Mouse (Mus musculus) midbrain, postnatal 0 days (tissue): ENCODE measurements around the gene Lamc2. TPM values are rescaled to one million over a fixed set of nuclear protein-coding genes. Genes with fewer than 3 reads are reported as not detected.

ENCODE experiments used
- ATAC-seq: fragments of 200-750 bp; cut with Nextera tagmentation; 2 replicates; pipeline ENCODE4 v1.8.0; 2017; ENCODE audit warnings: moderate number of reproducible peaks, mild to moderate bottlenecking, moderate TSS enrichment, moderate library complexity; ENCODE audit not compliant: low FRiP score
- DNase-seq: peaks from one replicate; pipeline ENCODE4 v3.0.0-alpha.2; 2015; ENCODE audit warnings: low spot score
- H3K27ac ChIP-seq: fragments of 300-500 bp; sonication (generic); 2 replicates; pipeline ENCODE4 v1.5.1; 2014; ENCODE audit warnings: low read depth, mild to moderate bottlenecking, low read length, mixed read lengths
- H3K27me3 ChIP-seq: fragments of 300-500 bp; sonication (generic); 2 replicates; pipeline ENCODE4 v1.6.1; 2014; ENCODE audit warnings: low read length, control low read depth, mixed read lengths; ENCODE audit not compliant: insufficient read depth
- H3K36me3 ChIP-seq: fragments of 300-500 bp; sonication (generic); 2 replicates; pipeline ENCODE4 v1.6.1; 2014; ENCODE audit warnings: low read length, control low read depth, mixed read lengths; ENCODE audit not compliant: insufficient read depth
- H3K4me1 ChIP-seq: fragments of 300-500 bp; sonication (generic); 2 replicates; pipeline ENCODE4 v1.6.1; 2014; ENCODE audit warnings: mild to moderate bottlenecking, control low read depth, antibody characterized with exemption, low read length, mixed read lengths; ENCODE audit not compliant: insufficient read depth
- H3K4me2 ChIP-seq: fragments of 300-500 bp; sonication (generic); 2 replicates; pipeline ENCODE4 v1.6.1; 2014; ENCODE audit warnings: low read depth, mild to moderate bottlenecking, low read length, mixed read lengths; ENCODE audit not compliant: poor library complexity, severe bottlenecking
- H3K4me3 ChIP-seq: fragments of 300-500 bp; sonication (generic); 2 replicates; pipeline ENCODE4 v1.5.1; 2014; ENCODE audit warnings: low read depth, mild to moderate bottlenecking, low read length, moderate library complexity
- H3K9ac ChIP-seq: fragments of 300-500 bp; sonication (generic); replicated peaks from 2 replicates; pipeline ENCODE4 v1.6.1; 2014; ENCODE audit warnings: mild to moderate bottlenecking, low read length, moderate library complexity, mixed read lengths; ENCODE audit not compliant: poor library complexity, severe bottlenecking
- H3K9me3 ChIP-seq: fragments of 300-500 bp; sonication (generic); 2 replicates; pipeline ENCODE4 v1.6.1; 2016; ENCODE audit warnings: low read length, control low read depth
- CTCF ChIP-seq: IDR thresholded peaks from 2 replicates; pipeline ENCODE4 v1.5.1; 2016; ENCODE audit warnings: antibody characterized with exemption, mild to moderate bottlenecking
- WGBS: fragments of 180-500 bp; shearing (Covaris S2); extraction: QIAGEN DNeasy Blood & Tissue Kit; methylation state at CpG from one replicate; pipeline ENCODE4 v1.1.7; 2014; 5-methylcytosine and 5-hydroxymethylcytosine counted together
- polyA plus RNA-seq: library from polyadenylated mRNA; unstranded; fragments of >200 nt; fragmentation: Nextera tagmentation; extraction: Ambion mirVana; gene quantifications from 2 replicates; pipeline ENCODE4 v1.2.1, GENCODE M21; 2015
- total RNA-seq: library from RNA; depleted of rRNA; stranded (reverse); fragments of >200 nt; gene quantifications from 2 replicates; pipeline ENCODE4 v1.2.3, GENCODE M21; 2014

The Lamc2 gene
- total and polyA plus RNA-seq, 2 experiments from 2014 or later = 5.0 to 7.6 TPM

GRCm38 (mm10) chr1:153129992-153130713, 56.1 kb downstream of the Lamc2 start:
- DNase-seq (no peak), ATAC-seq (no peak)
- Histone ChIP-seq H3K4me1 (no peaks in the 10 kb centered on the region), H3K4me2 (no peak overlapping the region), H3K27ac (no peak overlapping the region), H3K9me3 (no peaks in the 10 kb centered on the region), H3K4me3 (no peak overlapping the region), H3K27me3 (no peaks in the 10 kb centered on the region), H3K9ac (no peak overlapping the region), H3K36me3 (no peaks in the 10 kb centered on the region)
- 88% methylated on average over 11 of the region's 11 CpGs for WGBS
- no peak for TF ChIP-seq CTCF

GRCm38 (mm10) chr1:153128780-153129179, 57.5 kb downstream of the Lamc2 start:
- Histone ChIP-seq H3K4me1 (no peaks in the 10 kb centered on the region), H3K9me3 (no peaks in the 10 kb centered on the region), H3K9ac (no peak overlapping the region), H3K36me3 (no peaks in the 10 kb centered on the region), H3K4me2 (no peak overlapping the region), H3K4me3 (no peak overlapping the region), H3K27me3 (no peaks in the 10 kb centered on the region), H3K27ac (no peak overlapping the region)
- 86% methylated on average over 8 of the region's 8 CpGs for WGBS
- TF ChIP-seq CTCF = no peak
- DNase-seq (no peak), ATAC-seq (no peak)

DNA sequence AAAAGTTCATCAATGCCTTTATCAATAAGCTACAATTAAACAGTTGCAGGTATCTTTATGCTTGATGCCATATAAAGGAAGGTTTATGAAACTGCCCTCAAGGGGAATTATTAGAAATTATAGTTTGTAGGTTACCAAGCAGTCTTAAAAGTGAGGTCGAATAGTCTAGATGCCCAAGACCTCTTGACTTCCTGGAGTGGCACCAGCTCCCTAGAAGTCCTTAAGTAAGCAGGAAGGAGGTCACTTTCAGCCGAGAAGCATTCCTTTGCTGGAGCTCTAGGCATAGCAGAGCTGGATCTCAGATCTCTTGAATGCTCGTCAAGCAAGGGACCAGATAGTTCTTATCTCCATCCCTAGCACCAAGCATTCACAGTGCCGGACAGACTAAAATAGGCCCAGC, 58.6 kb downstream of the Lamc2 start:
- ATAC-seq (no peak), DNase-seq (no peak)
- Histone ChIP-seq H3K4me2 (no peak overlapping the region), H3K4me3 (no peak overlapping the region), H3K36me3 (no peaks in the 10 kb centered on the region), H3K4me1 (no peaks in the 10 kb centered on the region), H3K9ac (no peak overlapping the region), H3K27ac (no peak overlapping the region), H3K9me3 (no peaks in the 10 kb centered on the region), H3K27me3 (no peaks in the 10 kb centered on the region)
- 83% methylated on average over 4 of the region's 4 CpGs for WGBS
- no peak for TF ChIP-seq CTCF

DNA sequence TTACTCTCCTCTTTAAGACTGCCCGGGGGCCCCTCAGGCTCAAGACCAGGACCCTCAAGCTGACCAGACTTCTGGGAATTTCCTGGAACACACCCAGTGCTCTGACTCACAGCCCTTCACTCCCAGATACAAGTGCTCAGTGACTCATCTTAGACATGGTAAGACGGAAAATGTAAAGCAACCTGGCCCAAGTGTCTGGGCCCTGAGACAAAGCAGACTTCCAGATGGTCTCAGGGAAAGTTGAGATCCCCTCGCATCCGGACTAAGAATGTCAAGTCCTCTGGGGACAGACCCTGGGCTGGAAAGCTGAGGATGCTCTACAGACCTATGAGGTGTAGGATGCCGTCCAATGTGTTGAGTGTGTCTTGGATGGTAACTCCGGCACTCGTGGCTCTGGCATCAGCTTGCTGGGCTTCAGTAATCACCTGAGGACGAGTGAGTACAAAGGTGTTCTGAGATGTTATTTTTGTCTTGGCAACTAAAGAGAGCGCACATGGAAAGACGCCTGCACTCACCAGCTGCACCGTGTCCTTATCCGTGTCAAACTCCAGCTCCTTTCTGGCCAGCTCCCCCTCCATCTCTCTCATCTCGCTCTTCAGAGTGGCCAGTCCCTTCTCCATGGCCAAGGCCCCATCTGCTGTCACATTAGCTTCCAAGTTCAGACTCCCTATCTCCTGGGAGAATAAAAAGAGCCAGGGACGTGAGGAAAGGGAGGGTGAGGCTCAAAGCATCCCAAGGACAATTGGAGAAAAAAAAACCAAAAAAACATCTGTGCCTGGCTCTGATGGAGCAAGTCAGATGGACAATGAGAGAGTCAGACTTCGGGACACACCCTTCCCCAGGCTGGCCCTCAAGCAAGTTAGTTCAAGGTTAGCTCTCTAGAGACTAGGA, 59.5 kb downstream of the Lamc2 start:
- no peaks in the 10 kb centered on the region for H3K9me3 ChIP-seq
- no peak overlapping the region for H3K9ac ChIP-seq
- H3K4me1 ChIP-seq = no peaks in the 10 kb centered on the region
- H3K4me2 ChIP-seq = no peak overlapping the region
- ATAC-seq (no peak), DNase-seq (no peak)
- 88% methylated on average over 15 of the region's 15 CpGs for WGBS
- H3K27ac ChIP-seq = no peak overlapping the region
- no peaks in the 10 kb centered on the region for H3K36me3 ChIP-seq
- TF ChIP-seq CTCF = no peak
- H3K4me3 ChIP-seq = no peak overlapping the region
- H3K27me3 ChIP-seq = no peaks in the 10 kb centered on the region

DNA sequence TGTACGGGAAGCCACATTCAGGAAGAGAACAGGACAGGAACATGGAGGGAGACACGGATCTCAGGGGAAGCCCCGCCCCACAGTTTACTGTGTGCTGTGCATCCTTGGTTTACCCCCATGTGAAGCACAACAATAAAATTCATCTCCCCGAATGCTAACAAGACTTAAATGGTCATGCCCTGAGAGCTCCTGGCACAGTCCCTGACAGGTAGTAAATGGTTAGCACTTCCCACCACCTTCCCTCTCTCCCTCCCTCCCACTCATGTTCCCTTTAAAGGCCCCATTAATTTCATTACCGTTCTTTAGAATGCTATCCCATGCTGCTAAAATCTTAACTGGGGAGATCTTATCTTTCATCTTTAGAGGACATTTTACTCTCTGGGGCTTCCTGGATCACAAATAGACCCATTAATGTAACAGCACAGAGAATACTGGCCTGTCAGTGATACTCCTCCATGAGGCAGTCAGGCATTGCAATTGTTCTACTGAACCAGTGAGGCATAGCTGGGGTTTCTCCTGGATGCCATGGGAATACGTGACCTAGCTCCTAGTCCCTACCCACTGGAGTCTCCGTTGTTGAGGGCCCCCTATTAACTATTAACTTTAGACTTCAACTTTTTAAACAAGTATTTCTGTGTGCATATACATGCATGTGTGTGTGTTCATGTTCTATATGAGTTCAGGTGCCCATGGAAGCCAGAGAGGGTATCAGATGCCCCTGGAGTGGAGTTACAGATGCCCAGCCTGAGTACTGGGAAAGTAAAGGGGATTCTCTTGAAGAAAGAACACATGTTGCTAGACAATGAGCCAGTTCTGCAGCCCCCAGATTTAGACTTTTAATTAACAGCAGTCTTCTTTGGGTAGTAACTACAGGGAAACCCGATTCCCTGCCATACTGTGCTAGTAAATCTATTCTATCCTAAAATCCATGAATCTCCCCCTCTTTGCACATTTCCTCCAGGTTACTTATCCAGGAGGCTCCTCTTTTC, 60.7 kb downstream of the Lamc2 start:
- DNase-seq (no peak), ATAC-seq (no peak)
- Histone ChIP-seq H3K9ac (no peak overlapping the region), H3K9me3 (no peaks in the 10 kb centered on the region), H3K27me3 (no peaks in the 10 kb centered on the region), H3K4me3 (no peak overlapping the region), H3K36me3 (no peaks in the 10 kb centered on the region), H3K27ac (no peak overlapping the region), H3K4me1 (no peaks in the 10 kb centered on the region), H3K4me2 (no peak overlapping the region)
- no peak for TF ChIP-seq CTCF
- WGBS = 77% methylated on average over 8 of the region's 8 CpGs
